Mouse (Mus musculus): ENCODE data around the gene Tiam2. TPM values are rescaled to one million over a fixed set of nuclear protein-coding genes. Genes with fewer than 3 reads are reported as not detected.

The Tiam2 gene
- polyA plus RNA-seq, 1 experiment, result 5.4 TPM

- DNase-seq, result no peak
- WGBS, result 71% methylated on average over 9 of the region's 9 CpGs
Measured at GRCm38 (mm10) chr17:3405350-3406073, 79.1 kb downstream of the Tiam2 start.

GRCm38 (mm10) chr17:3407051-3407450 is 80.7 kb downstream of the Tiam2 start:
- Histone ChIP-seq H3K27me3 (ENCODE audit: control insufficient read depth, insufficient read depth, low read length) (no peaks in the 10 kb centered on the region), H3K27ac (ENCODE audit: insufficient read depth, low read length) (no peak overlapping the region), H3K4me1 (ENCODE audit: control insufficient read depth, insufficient read depth, low read length) (no peaks in the 10 kb centered on the region), H3K4me3 (replicated peaks; ENCODE audit: insufficient read depth, low read depth, low read length) (no peak overlapping the region)
- WGBS, result 60% methylated on average over 1 of the region's 1 CpGs
- TF ChIP-seq CTCF (IDR thresholded peaks at IDR 0.05; ENCODE audit: borderline replicate concordance, insufficient read depth, low read depth, low read length) (no peak), POLR2A (IDR thresholded peaks at IDR 0.05; ENCODE audit: borderline replicate concordance, insufficient read depth, low read length) (no peak)
- DNase-seq, result no peak

More at GRCm38 (mm10) chr17:3405350-3406073, 79.1 kb downstream of the Tiam2 start:
- H3K27ac ChIP-seq (ENCODE audit: insufficient read depth, low read length), result no peak overlapping the region
- no peaks in the 10 kb centered on the region for H3K27me3 ChIP-seq (ENCODE audit: control insufficient read depth, insufficient read depth, low read length)
- no peak overlapping the region for H3K4me3 ChIP-seq (replicated peaks; ENCODE audit: insufficient read depth, low read depth, low read length)
- no peaks in the 10 kb centered on the region; the same call in 1 of the 2 replicates for H3K4me1 ChIP-seq (ENCODE audit: control insufficient read depth, insufficient read depth, low read length)
- TF ChIP-seq CTCF (IDR thresholded peaks at IDR 0.05; ENCODE audit: borderline replicate concordance, insufficient read depth, low read depth, low read length), result no peak
- no peak for TF ChIP-seq POLR2A (IDR thresholded peaks at IDR 0.05; ENCODE audit: borderline replicate concordance, insufficient read depth, low read length)

DNA sequence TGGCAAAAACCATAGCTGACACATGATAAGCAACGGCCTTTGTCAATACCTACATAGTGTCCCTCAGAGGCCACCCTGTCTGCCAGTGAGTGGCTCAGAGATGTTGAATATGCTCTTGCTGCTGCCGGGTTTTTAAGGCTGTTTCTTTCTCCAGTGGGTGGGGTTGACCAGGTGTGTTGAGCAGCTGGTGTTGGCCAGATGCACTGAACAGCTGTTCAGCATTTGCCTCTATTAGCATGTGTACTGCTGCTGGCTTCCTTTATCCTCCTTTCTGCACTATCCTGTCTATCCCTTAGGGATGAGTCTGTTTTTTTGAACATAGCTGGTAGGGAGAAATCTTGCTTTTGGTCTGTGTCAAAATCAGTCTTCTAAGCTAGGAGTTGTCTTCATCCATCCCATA is 83.9 kb downstream of the Tiam2 start:
- H3K27me3 ChIP-seq (ENCODE audit: control insufficient read depth, insufficient read depth, low read length), result no peaks in the 10 kb centered on the region
- TF ChIP-seq POLR2A (IDR thresholded peaks at IDR 0.05; ENCODE audit: borderline replicate concordance, insufficient read depth, low read length), result no peak
- no peak for TF ChIP-seq CTCF (IDR thresholded peaks at IDR 0.05; ENCODE audit: borderline replicate concordance, insufficient read depth, low read depth, low read length)
- DNase-seq, result no peak
- H3K4me3 ChIP-seq (replicated peaks; ENCODE audit: insufficient read depth, low read depth, low read length), result no peak overlapping the region
- peaks cover 7% of the 10 kb centered on the region for H3K4me1 ChIP-seq (ENCODE audit: control insufficient read depth, insufficient read depth, low read length)
- H3K27ac ChIP-seq (ENCODE audit: insufficient read depth, low read length), result no peak overlapping the region
- WGBS, result 81% methylated on average over 2 of the region's 2 CpGs

DNA sequence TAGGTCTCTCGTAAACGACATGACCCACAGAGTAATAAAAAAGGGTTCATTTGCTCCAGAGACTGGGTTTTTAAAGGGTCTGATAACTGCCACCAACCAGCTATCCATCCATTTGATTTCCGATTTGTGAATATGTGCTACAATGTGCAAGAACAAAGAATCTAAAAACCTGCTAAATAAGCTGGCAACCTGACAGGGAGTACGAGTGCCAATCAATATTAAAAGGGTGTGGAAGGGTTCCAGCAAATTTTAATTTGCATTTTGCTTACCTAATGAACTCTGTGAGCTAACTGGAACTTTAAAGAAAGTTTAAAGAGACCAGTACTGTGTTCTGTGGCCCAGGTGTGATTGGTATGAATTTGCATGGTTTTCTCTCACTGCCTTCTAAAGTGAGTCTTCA is 86.4 kb downstream of the Tiam2 start:
- WGBS, result 73% methylated on average over 4 of the region's 4 CpGs
- DNase-seq, result no peak
- Histone ChIP-seq H3K27me3 (ENCODE audit: control insufficient read depth, insufficient read depth, low read length) (no peaks in the 10 kb centered on the region), H3K4me3 (replicated peaks; ENCODE audit: insufficient read depth, low read depth, low read length) (no peak overlapping the region), H3K4me1 (ENCODE audit: control insufficient read depth, insufficient read depth, low read length) (peaks cover 19% of the 10 kb centered on the region), H3K27ac (ENCODE audit: insufficient read depth, low read length) (no peak overlapping the region)
- TF ChIP-seq CTCF (IDR thresholded peaks at IDR 0.05; ENCODE audit: borderline replicate concordance, insufficient read depth, low read depth, low read length) (no peak), POLR2A (IDR thresholded peaks at IDR 0.05; ENCODE audit: borderline replicate concordance, insufficient read depth, low read length) (no peak)

DNA sequence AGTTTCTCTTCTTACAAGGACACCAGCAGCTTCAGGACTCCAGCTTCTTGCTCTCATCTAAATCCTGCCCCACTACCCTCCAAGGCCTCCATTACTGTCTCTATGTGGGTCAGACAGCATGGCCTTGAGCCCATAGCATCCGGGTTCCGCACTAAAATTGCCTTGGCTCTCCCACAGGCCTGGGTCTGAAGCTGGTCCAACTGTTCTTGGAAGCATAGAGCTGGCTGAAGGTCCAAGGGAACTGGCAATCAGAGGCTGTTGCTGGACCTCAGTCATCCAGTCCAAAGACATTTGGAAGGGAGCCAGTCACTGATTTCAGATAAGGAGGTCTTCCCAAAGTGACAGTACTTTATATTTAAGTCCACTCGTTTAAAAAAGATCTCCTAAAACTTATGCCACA is 89.2 kb downstream of the Tiam2 start:
- Histone ChIP-seq H3K4me1 (ENCODE audit: control insufficient read depth, insufficient read depth, low read length) (peaks cover 19% of the 10 kb centered on the region), H3K27me3 (ENCODE audit: control insufficient read depth, insufficient read depth, low read length) (no peaks in the 10 kb centered on the region), H3K4me3 (replicated peaks; ENCODE audit: insufficient read depth, low read depth, low read length) (no peak overlapping the region), H3K27ac (ENCODE audit: insufficient read depth, low read length) (no peak overlapping the region)
- WGBS, result 6% methylated on average over 3 of the region's 3 CpGs
- peak; percentile 68 to 88 for DNase-seq
- TF ChIP-seq CTCF (IDR thresholded peaks at IDR 0.05; ENCODE audit: borderline replicate concordance, insufficient read depth, low read depth, low read length), result no peak
- no peak for TF ChIP-seq POLR2A (IDR thresholded peaks at IDR 0.05; ENCODE audit: borderline replicate concordance, insufficient read depth, low read length)

DNA sequence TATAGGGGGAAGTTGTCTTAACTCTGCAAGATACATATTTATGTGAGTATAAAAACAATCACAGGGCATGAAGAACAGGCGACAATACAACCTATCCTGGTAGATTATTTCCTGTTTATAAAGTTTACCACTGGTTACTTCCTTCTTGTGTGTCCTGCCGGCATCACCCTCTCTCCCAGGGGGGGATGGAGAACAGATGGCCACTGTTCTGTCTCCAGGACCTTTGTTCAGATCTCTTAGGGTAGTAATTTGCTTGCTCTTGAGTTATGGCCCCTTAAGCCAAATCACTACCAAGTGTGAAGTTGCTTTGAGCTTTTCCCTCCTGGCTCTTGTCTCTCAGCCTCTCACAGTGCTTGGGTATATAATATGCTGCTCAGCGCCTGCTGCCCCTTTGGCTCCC is 90.0 kb downstream of the Tiam2 start:
- no peak overlapping the region for H3K4me3 ChIP-seq (replicated peaks; ENCODE audit: insufficient read depth, low read depth, low read length)
- H3K27me3 ChIP-seq (ENCODE audit: control insufficient read depth, insufficient read depth, low read length), result no peaks in the 10 kb centered on the region
- no peak overlapping the region for H3K27ac ChIP-seq (ENCODE audit: insufficient read depth, low read length)
- 28% methylated on average over 3 of the region's 3 CpGs for WGBS
- H3K4me1 ChIP-seq (ENCODE audit: control insufficient read depth, insufficient read depth, low read length), result peaks cover 19% of the 10 kb centered on the region
- no peak for TF ChIP-seq CTCF (IDR thresholded peaks at IDR 0.05; ENCODE audit: borderline replicate concordance, insufficient read depth, low read depth, low read length)
- no peak for TF ChIP-seq POLR2A (IDR thresholded peaks at IDR 0.05; ENCODE audit: borderline replicate concordance, insufficient read depth, low read length)
- DNase-seq, result peak in 1 of 2 experiments; percentile 40

- H3K4me3 ChIP-seq (replicated peaks; ENCODE audit: insufficient read depth, low read depth, low read length), result no peak overlapping the region
- H3K27ac ChIP-seq (ENCODE audit: insufficient read depth, low read length), result no peak overlapping the region
- DNase-seq, result no peak
- WGBS, result 80% methylated on average over 10 of the region's 10 CpGs
- peaks cover 19% of the 10 kb centered on the region for H3K4me1 ChIP-seq (ENCODE audit: control insufficient read depth, insufficient read depth, low read length)
- no peak for TF ChIP-seq CTCF (IDR thresholded peaks at IDR 0.05; ENCODE audit: borderline replicate concordance, insufficient read depth, low read depth, low read length)
- TF ChIP-seq POLR2A (IDR thresholded peaks at IDR 0.05; ENCODE audit: borderline replicate concordance, insufficient read depth, low read length), result no peak
- H3K27me3 ChIP-seq (ENCODE audit: control insufficient read depth, insufficient read depth, low read length), result no peaks in the 10 kb centered on the region
Measured at GRCm38 (mm10) chr17:3419368-3419928, 93.1 kb downstream of the Tiam2 start.

DNA sequence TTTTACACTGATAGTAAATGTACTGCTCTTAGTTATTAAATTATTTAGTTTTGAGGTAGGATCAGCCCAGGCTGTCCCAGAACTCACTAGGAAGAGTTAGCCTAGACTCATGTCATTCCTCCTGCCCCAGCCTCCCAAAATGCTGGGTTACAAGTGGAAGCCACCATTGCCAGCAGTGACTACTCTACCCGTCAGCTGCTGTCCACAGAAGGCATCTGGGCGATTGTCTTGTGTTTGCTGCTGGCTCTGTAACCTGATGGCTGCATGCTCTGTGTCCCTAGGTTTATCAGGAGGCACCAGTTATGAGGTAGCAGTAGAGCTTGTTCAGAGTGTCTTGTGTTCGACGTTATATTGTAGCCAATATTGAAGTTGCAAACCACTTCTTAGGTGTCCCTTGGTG is 93.8 kb downstream of the Tiam2 start:
- H3K4me3 ChIP-seq (replicated peaks; ENCODE audit: insufficient read depth, low read depth, low read length), result no peak overlapping the region
- DNase-seq, result no peak
- H3K27ac ChIP-seq (ENCODE audit: insufficient read depth, low read length), result no peak overlapping the region
- TF ChIP-seq POLR2A (IDR thresholded peaks at IDR 0.05; ENCODE audit: borderline replicate concordance, insufficient read depth, low read length) (no peak), CTCF (IDR thresholded peaks at IDR 0.05; ENCODE audit: borderline replicate concordance, insufficient read depth, low read depth, low read length) (no peak)
- 88% methylated on average over 4 of the region's 4 CpGs for WGBS
- H3K27me3 ChIP-seq (ENCODE audit: control insufficient read depth, insufficient read depth, low read length), result no peaks in the 10 kb centered on the region
- H3K4me1 ChIP-seq (ENCODE audit: control insufficient read depth, insufficient read depth, low read length), result peaks cover 14% of the 10 kb centered on the region

Measured in cerebellum, adult 2 months (tissue).